Mouse (Mus musculus) cerebellum, adult (tissue): Measurements from ENCODE around the gene E2f7.

Experiments
- ATAC-seq: cut with Nextera tagmentation; 2 replicates; pipeline ENCODE4 v1.9.2; 2017; ENCODE audit warnings: mild to moderate bottlenecking, moderate library complexity, mixed read lengths; ENCODE audit not compliant: insufficient number of reproducible peaks, low FRiP score, low TSS enrichment

Gene E2f7

DNA sequence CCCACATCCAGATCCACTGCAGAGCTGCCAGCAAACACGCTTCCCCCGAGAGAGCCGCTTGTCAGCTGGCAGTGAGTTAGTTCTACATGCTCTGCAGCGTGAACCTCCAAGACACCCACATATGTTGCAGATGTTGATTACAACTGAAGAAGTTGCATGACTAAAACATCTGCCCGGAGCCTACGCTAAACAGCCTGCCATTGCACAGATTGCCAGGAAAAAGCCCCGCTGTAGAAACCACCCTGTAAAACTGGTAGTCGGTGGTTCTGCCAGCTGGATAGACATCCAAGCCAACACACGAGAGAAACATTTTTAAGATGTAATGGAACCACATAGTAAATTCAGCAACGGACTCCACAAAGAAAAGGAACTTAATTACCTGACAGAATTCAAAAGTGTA lies 24.3 kb downstream of the E2f7 start:
- ATAC-seq = no peak

DNA sequence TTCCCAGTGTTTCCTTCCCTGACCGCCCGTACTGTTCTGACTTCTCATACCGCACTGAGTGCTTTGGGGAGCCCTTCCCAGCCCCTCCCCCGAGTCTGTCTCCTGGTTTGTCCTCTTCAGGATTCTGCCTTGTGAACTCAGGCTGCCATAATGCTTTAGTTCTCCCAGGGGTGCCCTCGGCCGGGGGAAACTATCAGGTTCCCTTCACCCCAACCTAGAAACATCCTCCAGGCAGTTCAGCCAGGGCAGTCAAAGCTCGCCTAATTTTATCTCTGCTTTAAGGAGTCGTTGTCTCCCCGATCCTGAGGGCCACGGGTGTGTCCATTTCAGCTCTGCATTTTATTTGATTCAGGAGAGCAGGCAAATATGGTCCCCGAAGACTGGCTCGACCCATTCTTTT lies 28.0 kb downstream of the E2f7 start:
- ATAC-seq = no peak

GRCm38 (mm10) chr10:110773878-110774277 lies 28.6 kb downstream of the E2f7 start:
- ATAC-seq = no peak

GRCm38 (mm10) chr10:110781772-110782171 lies 36.5 kb downstream of the E2f7 start:
- ATAC-seq = no peak

- no peak for ATAC-seq
Observed at GRCm38 (mm10) chr10:110782655-110783054, 37.4 kb downstream of the E2f7 start.

- no peak for ATAC-seq
Observed at GRCm38 (mm10) chr10:110788049-110788752, 43.0 kb downstream of the E2f7 start.

DNA sequence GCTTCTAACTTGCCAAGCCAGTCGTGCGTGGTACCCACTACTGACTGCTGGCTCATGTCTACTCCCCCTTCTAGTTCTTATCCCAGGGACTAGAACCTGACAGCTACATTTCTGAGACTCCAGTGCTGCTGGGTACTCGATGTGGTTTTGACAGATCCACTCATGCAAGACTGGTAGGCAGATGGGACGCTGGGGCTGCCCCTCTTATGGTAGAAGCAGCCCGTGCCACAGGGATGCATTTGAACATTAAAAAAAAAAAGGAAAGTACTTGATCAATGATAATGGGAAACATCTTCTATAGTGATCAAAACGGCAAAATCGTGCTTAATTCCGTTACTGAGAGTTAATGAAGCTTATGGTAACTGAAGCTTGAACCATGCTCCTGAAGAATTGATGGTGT lies 44.4 kb downstream of the E2f7 start:
- no peak for ATAC-seq

DNA sequence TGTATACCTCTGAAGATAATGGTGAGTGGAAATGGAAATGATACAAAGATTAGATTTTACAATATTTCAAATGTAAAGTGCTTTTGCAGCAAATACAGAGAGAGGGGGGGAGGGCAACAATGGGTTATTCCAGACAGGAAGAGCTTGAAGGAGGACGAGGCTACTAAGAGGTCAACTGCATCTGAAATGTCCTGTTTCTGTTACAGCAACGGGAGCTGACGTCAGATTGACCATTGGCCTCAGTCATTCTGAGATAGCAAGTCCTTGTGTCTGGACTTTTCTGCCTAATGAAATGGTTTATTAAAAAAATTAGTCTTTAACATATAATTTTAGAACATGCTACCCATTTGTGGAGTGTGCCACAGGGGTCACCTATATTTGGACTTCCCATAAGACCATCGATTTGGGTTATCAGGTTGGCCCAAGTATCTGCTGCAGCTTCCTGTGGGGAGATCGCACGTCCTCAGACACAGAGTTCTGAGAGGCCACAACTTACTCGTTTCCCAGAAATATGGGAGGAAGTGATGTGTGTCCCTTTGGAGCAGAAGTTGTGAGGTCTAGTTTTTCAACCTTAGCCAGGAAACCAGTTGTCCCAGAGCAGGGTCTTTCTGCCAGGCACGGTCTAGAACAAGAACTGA lies 48.0 kb downstream of the E2f7 start:
- ATAC-seq = no peak

GRCm38 (mm10) chr10:110794564-110795205 lies 49.4 kb downstream of the E2f7 start:
- no peak for ATAC-seq

- no peak for ATAC-seq
Observed at GRCm38 (mm10) chr10:110795206-110795796, 50.1 kb downstream of the E2f7 start.

- no peak for ATAC-seq
Observed at GRCm38 (mm10) chr10:110801296-110801695, 56.1 kb downstream of the E2f7 start.

DNA sequence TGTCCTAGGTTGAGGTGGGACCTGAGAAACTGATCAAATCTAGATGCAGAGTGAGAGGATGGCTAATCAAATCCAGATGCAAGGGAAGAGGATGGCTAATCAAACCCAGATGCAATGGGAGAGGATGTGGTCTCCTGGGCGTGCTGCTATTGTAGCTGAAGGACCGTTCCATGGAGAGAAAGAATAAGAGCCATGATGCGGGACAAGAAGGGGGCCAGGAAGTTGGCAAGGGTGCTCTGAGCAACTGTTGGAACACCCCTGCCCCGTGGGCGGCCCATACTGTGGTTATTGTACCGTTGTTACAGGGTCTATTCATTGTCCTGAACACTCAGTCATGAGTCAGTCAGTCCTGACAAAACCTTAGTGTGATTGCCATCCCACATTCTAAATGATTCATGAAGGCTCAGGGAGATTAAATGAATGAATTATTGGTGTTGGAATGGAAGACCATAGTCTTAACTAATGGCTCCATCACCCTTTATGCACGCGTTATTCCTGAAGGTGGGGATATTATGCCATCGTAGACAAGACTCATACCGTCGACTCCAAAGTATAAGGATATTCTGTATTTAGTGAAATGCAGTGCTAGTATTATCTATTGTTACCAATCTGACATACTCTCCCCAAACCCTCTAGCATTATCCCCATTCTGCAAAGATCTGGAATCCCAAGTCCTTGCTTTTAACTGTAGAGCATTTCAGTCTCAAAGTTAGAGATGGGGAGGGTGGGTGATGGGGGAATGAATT lies 59.2 kb downstream of the E2f7 start:
- no peak for ATAC-seq

- no peak for ATAC-seq
Observed at GRCm38 (mm10) chr10:110805025-110805740, 59.9 kb downstream of the E2f7 start.

- no peak for ATAC-seq
Observed at GRCm38 (mm10) chr10:110806471-110806870, 61.2 kb downstream of the E2f7 start.

DNA sequence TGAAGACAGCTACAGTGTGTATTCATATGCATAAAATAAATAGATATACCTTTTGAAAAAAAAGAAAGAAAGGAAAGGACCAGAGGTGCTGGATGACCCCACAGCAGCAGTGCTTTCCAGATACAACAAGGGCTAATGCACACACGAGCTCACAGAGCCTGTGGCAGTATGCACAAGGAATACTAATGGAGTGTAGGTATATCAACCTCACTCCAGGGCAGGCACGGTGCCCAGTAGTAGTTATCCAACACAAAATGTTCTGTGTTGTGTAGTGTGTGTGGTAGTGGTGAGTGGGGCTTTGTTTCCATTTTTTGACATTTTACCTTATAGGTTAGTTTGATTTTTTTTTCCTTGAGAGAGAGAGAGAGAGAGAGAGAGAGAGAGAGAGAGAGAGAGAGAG lies 65.3 kb downstream of the E2f7 start:
- ATAC-seq = no peak

DNA sequence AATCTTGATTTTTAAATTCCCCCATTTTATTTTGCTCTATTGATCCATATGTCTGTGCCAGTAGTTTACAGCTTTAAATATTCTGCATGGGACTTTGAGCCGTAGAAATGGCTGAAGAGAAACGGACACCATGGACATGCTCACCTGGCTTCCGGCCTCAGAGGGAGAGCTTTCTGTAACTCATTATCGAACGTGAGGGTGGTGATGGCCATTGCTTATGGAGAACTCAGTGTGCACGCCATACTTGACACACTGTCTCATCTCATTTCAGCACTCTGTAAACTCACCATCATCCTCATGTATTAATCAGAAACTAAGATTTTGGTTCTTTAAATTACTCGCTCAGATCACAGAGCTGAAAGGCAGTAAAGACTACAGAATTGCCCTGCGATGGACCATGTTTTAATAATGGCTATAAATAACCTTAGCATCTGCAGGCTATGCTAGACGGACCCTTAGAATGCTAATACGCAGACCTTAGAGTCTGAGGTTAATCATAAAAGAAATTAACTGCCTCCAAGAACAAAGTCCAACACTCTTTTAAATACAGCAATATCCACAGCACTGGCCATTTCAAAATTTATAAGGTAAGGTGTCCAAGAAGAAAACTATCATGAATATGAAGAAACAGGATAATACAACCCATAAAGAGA lies 66.1 kb downstream of the E2f7 start:
- ATAC-seq = no peak

GRCm38 (mm10) chr10:110811862-110812225 lies 66.6 kb downstream of the E2f7 start:
- no peak for ATAC-seq

GRCm38 (mm10) chr10:110821139-110821538 lies 75.9 kb downstream of the E2f7 start:
- no peak for ATAC-seq

DNA sequence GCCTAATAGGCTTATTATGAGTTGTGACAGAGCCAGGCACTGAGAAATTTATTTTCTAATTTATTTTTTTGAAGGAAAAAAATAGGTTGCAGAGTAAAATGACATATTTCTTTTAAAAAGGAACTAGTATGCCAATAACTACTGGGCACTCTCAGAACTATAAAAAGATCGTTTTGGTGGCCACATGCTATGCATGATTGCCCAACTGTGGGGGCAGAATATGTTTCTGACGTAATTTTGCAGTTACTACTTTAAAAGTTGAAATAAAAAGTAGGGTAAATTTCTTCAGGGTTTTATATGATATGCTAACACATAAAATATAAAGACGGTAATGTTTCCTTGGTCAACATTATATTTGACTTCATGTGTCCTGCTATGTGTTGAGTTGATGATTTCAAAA lies 76.5 kb downstream of the E2f7 start:
- ATAC-seq = no peak

GRCm38 (mm10) chr10:110832336-110832735 lies 87.1 kb downstream of the E2f7 start:
- ATAC-seq = no peak
